Mouse (Mus musculus): ENCODE data around the gene Alox8.
A peak's percentile ranks its signal among the peaks of the same experiment; 100 is the strongest.

Gene Alox8

DNA sequence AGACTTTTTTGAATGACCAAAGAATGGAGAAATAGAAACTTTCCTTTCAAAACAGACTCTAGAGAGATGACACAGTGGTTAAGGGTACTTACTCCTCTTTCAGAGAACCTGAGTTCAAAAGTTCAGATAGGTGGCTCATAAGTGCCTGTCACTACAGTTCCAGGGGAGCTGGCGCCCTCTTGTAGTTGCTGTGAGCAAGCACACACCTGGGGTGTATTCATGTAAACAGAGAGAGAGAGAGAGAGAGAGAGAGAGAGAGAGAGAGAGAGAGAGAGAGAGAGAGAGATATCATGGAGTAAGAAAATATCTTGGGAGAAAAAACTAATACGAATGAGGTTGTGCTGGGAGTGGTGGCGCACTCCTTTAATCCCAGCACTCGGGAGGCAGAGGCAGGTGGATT is 17.5 kb downstream of the Alox8 start:
- no peak for DNase-seq (ENCODE audit: low read depth, low spot score)

DNA sequence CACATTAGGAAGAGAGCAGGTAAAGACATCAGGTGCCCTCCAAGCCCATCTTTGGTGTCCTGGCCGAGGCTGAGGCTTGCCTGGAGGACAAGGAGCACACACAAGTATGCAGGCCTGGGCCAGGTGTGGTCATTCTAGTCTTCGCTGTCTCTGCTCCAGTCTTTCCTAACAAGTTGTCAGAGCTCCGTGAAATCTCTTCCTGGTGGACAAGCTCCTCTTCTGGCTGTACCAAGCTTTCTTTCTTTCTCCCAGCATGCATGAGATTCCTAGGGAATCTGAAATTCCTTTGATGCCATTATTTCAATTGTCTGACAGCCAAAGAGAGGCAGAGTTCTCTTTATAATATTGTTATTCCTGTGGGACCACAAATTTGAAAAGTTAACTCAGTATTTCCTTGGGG is 18.1 kb downstream of the Alox8 start:
- DNase-seq (ENCODE audit: low read depth, low spot score), result no peak

DNA sequence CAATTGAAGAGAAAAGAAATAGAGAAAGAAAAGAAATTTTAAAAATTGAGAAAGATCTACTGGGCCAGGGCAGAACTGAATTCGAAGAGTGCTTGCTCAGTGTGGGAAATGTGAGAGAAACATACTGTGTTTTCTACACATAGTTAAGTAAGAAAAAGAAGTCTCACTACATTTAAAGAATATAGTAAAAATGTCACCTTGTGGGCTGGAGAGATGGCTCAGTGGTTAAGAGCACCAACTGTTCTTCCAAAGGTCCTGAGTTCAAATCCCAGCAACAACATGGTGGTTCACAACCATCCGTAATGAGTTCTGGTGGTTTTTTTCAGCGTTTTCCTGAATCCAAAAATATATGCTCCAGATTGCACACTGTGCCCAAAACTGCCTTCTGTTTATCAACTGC is 19.1 kb downstream of the Alox8 start:
- DNase-seq (ENCODE audit: low read depth, low spot score), result no peak

DNA sequence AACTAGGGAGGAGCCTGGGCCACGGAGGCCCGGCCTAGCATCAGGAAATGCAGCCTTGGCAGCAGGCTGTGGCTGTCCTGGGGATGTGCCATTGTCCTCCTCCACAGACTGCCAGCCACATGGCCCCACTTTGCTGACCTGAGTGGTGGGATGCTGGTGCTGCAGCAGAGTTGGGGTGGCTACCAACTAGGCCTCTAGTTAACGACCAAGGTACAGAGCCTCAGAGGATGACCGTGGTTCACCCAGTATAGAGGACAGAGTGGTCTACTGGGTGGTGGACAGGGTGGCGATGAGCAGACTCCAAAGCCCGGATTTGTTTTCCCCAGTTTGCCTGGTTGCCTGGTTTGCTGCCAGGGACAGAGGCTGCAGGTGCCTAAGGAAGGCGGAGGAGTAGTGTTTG is 22.9 kb downstream of the Alox8 start:
- DNase-seq (ENCODE audit: low read depth, low spot score), result no peak

DNA sequence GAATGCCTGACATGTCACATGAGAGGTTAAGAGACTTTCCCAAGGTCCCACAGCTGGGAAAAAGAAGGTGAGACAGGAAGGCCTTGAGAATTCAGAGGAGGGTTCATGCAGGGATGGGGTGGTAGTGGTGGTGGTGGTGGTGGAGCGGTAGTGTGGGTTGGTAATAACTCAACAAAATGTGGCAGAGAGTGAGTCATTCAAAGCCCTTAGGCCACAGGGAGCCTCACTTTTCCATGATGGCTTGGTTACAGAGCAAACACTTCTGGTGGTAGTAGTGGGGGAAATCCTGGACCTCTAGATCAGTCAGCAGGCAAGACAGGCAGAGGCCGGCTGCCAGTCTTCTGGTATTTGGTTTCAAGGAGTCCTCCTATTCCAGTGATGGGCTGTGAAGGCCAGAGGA is 25.0 kb downstream of the Alox8 start:
- DNase-seq (ENCODE audit: low read depth, low spot score), result no peak

DNA sequence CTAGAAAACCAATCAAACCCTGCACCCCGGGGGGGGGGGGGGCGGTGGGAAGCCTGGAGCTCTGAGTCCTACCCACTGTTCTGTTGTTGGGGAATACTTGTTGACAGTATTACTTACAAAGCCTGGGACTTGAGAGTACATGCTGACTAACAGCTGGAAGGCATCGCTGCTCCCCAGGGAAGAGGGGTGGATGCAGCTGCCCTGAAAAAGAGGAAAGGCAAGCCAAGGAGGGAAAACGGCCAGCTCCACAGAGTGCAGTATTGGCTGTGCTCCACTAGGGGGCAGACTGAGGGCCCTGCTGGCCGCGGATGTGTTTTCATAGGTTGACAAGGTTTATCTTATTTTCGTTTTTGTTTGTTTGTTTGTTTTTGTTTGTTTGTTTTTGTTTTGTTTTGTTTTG is 26.0 kb downstream of the Alox8 start:
- peak; percentile 33 for DNase-seq (ENCODE audit: low read depth, low spot score)

DNA sequence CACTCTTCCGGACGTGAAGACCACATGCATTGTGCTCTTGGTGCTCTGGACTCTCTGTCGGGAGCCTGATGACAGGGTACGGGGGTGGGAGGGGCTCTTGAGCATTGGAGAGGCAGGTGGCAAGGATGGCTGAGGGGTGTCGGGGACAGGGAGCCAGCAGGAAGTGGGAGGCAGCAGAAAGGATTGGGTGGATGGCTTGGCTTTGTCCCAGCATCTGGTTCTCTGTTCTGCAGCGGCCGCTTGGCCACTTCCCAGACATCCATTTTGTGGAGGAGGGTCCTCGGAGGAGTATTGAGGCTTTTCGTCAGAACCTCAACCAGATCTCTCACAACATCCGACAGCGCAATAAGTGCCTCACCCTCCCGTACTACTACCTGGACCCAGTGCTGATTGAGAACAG is 28.3 kb downstream of the Alox8 start:
- DNase-seq (ENCODE audit: low read depth, low spot score), result no peak

DNA sequence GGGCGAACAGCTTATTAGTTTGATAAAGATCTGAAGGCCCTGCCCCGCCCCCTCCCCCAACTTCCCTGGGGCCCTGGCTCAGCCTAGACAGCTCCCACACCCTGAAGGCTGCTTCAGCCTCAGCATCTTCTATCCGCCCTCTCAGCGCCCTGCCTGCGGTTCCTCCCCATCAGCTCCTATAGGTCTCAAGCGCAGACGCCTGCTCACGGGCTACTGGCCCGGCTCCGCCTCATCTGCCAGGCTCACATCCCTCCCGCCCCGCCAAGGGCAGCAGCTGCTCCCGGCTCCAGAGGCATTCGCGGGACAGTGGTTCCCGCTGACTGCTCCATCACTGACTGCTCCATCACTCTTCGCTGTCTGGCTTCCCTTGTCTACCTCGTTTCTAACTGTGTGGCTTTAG is 40.8 kb downstream of the Alox8 start, which contains the start of gene Alox12b:
Alox12b (plus strand) TSS at position 190 of the 400 bp plus-strand sequence.
- no peak for DNase-seq (ENCODE audit: low read depth, low spot score)

DNA sequence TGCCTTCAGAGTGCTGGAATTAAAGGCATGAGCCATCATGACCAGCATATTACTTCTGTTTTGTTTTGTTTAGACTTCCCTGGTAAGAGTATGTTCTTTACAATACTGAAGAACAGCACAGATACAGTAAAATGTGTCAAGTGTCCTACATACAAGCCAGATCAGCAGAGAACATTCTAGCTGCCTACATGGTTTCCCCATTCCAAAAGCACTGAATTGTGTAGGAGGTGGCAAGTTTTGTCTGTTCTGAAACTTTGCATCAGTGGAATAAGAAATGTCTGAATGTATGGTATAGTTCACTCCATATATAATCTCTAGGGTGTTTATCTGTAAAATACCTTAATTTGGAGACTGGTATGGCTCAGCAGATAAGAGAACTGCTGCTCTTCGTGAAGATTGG is 42.3 kb downstream of the Alox8 start:
- no peak for DNase-seq (ENCODE audit: low read depth, low spot score)

DNA sequence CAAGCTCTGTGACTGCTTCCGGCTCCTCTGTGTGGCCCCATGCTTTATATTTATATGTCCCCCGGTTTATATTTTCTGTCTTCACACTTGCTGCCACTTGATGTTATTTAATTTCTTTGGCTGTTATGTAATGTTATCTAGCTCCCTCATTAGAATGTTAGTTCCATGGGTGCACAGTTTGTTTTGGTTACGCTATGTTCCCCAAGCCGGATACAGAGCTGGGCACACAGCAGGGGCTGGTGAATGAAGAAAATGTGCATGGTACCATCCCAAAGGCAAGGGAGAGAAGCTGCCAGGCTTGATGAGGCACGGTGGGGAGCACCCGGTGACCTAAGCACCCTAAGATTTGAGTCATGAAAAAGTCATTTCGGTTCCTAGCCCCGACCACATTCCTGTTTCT is 43.8 kb downstream of the Alox8 start:
- no peak for DNase-seq (ENCODE audit: low read depth, low spot score)

DNA sequence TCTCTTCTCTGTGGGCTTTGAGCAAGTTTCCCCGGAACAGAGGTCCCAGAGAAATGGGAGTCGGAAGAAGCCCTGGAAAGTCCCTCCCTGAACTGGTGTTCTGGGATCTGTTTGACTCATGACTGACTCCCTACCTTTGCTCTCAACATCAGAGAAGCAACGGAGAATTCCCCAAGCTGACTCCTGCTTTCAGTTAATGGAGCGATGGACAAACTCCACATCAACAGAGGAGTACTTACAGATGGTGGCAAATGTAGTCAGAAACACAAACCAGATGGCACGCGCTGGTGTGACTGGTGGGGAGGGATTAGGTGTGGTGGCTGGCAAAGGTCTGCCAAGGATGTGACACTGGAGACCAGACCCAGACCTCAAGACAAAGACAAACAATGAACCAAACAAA is 46.6 kb downstream of the Alox8 start:
- DNase-seq (ENCODE audit: low read depth, low spot score), result no peak

DNA sequence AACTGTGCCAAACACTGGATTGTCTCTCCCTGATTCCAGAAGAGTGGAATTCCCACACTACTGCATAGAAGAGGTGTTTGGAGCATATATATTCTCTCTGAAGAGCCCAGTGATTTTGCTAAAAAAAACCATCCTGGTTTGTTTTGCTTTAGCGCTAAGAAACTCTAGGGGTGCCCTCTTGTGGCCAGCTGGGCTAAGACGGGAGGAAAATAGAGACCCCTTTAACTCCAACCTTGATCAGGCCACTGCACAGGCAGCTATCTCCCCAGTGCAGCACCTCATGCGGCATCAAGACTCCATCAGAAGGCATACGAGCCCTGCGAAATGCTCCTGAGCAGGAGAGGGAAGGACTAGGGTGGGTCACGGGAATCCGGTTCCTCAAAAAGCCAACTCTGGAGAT is 47.2 kb downstream of the Alox8 start:
- DNase-seq (ENCODE audit: low read depth, low spot score), result peak; percentile 61

DNA sequence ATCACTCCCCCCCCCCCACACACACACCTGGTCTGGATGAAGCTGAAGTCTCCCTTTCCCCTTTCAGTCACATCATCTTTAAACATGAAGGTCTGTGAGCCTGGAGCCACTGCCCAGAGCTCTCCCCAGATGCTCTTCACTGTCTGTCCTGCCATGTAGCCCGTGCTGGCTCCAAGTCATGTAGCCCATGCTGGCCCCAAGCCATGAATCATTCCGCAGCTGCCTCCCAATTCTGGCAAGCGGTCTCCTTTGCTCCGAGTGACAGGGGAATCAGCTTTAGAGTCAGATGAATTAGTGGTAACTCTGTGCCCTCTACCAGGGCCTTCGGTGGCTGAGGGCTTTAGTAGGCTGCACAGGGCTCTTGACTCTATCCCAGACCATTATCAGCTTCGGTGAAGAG is 47.9 kb downstream of the Alox8 start:
- DNase-seq (ENCODE audit: low read depth, low spot score), result no peak

DNA sequence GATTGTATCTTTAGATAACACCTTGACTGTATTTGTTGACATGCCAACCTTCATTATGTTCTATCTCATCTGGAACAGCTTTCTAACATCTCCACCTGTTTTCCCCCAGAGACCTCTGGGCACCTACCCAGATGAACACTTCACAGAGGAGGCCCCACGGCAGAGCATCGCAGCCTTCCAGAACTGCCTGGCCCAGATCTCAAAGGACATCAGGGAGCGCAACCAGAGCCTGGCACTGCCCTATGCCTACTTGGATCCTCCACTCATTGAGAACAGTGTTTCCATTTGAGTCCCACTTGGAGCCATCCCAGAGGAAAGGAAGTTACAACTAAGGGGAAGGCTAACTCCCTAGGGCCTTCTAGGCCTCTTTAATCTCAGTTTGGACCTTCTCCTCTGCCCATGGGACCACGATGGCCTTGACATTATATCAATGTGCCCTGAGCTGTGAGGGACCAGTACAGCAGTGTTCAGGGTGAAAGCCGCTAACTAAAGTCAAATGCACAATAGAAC is 49.1 kb downstream of the Alox8 start:
- DNase-seq (ENCODE audit: low read depth, low spot score), result no peak

DNA sequence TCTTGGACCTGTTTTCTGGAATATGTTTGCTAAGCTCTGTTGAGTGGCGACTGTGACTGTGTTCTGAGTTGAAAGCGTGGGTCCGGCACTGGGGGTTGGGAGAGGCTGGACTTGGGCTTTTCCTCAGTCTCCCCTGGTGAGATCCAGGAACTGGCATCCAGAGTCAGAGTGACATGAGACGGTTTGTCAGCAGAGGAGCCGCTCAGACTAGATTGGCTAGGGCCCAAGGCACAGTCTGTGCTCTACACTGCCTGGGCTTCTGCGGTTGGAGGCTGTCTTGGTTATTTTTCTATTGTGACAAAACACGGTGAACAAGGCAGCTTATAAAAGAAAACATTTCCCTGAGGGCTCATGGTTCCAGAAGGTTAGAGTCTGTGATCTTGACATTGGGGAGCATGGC is 50.1 kb downstream of the Alox8 start:
- DNase-seq (ENCODE audit: low read depth, low spot score), result no peak

DNA sequence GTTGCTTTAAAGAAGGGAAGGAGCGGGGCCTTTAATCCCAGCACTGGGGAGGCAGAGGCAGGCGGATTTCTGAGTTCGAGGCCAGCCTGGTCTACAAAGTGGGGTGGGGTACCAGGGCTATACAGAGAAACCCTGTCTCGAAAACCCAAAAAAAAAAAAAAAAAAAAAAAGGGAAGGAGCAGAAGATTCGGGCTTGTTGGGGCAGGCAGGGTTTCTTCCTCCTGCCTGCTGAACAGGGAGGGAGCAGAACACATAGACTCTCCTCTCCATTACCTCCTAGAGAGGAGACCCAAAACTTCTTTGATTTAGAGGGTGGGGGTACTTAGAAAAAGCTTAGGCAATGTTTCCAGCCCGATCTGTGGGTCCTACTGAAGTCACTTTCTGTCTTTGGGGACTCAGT is 62.3 kb downstream of the Alox8 start:
- no peak for DNase-seq (ENCODE audit: low read depth, low spot score)

DNA sequence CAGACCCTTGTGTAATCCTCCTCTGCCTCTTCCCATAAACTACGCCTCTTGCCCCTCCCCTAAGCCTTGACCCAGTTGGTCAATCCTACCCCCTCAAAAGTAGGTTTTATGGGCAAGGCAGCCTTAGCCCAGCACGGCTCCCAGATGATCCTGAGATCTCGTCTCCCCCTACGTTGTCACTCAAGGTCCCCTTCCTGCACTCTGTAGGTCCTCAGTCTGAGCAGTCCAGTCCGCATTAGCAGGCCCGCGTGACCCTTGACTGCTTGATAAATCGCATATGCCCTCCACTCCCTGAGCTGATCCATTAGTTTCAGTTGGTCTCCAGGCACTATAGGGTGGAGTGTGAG is 63.0 kb downstream of the Alox8 start:
- DNase-seq (ENCODE audit: low read depth, low spot score), result no peak
